Mouse (Mus musculus): ENCODE measurements around the gene Zglp1.
"Not testable (repeated sequence)": the region's sequence is repeated elsewhere in the genome, so short reads cannot be mapped to it uniquely, and the experiment has no call there.

Zglp1 gene

DNA sequence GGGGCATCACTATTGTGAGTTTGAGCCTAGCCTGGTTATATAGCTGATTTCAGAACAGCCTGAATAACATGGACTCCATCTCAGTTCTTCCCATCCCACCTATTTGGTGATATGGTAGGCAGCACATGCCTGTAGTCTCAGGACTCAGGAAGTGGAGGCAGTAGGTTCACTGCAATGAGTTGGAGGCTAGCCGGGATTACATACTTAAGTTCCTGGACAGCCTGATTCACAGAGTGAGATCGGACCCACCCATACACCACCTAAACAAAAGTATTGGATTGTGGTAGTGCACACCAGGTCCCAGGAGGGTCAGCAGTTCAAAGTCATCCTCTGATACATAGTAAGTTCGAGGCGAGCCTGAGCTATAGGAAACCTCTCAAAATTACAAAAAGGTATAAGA, 5.7 kb upstream of the Zglp1 start:
- in situ Hi-C loops (cut with MboI): loop anchor here (5.0 kb wide), 1 partner anchor 40 kb away; the partner anchor contains the start of gene Icam5

DNA sequence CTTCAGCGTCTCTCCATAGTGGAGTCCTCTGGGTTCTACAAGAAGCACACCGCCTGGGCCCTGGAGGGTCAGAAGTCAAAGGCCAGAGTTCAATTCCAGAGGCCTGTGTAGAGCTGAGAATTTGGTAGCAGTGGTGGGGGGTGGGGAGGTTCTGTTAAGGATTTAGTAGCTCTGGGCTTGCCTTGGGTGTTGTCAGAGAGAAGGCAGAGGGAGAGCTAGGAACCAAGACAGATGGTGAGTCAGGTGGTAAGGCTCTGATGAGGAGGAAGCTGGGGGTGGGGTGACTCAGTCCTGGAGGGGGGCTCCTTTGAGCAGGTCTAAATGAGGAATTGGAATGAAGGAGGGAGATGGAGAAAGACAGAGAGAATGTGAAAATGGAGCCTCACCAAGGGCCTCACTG, 4.0 kb downstream of the Zglp1 start:
- in situ Hi-C loops (cut with MboI): no loop called here

DNA sequence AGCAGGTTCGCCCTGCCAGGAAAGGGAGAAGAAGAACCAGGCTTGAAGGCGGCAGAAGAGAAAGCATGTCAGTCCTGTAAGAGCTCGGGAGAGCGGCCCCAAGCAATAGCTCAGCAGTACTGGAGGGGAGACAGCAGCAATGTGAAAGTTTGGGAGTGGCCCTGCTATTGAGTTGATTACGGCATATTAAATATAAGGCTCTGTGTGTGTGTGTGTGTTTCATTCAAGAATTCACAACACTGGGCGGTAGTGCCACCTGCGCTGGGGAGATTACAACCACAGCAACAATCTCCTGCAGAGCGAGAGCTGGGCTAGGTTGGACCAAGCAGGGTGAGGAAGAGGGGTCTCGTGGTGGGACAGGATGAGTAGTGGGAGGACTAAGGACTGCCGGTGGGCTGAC, 15.3 kb downstream of the Zglp1 start:
- in situ Hi-C loops (cut with MboI): no loop called here

DNA sequence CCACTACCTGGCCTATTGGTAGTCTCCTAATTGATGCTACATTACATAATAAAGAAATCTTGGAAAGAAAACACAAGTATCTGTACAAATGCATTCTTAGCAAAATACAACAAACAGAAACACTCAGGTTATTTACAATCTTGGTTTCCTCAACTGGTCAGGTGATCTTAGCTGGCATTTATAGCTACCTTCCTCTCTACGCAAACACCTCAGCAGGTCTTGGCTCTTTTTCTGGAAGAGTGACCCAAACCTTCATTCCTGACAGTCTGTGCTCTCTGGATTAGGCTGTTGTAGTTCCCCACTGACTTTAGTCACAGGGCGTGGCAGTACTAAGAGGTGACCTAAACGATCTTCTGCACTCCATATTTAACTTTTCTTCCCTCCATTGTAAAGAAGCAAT, 21.7 kb downstream of the Zglp1 start:
- in situ Hi-C loops (cut with MboI): no loop called here

DNA sequence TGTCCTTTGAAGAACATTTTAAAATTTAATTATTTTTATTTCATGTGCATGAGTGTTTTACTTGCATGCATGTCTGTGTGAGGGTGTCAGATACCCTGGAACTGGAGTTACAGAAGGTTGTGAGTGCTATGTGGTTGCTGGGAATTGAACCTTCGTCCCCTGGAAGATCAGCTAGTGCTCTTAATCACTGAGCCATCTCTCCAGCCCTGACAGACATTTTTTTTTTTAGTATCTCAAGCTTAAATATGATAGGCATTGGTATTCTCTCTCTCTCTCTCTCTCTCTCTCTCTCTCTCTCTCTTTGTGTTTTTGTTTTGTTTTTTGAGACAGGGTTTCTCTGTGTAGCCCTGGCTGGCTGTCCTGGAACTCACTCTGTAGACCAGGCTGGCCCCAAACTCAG, 22.1 kb downstream of the Zglp1 start:
- in situ Hi-C loops (cut with MboI): not testable (repeated sequence)

DNA sequence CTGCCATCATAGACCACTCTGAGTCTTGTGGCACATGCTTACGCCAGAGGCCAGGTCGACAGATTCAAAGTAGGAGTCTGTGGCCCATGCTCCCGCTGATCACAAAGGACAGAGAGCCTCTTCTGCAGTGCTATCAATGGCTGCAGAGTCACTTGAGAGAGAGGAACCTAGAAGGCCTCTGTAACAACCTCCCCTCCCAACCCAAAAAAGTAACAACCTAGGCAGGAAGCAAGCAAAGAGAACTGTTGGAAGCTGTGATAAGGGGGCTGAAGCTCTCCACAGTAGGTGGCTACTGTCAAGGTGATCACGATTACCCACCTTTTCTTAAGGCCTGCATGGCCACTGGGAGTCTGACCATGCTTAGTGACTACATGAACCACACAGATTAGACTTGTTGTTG, 23.3 kb downstream of the Zglp1 start:
- in situ Hi-C loops (cut with MboI): no loop called here

DNA sequence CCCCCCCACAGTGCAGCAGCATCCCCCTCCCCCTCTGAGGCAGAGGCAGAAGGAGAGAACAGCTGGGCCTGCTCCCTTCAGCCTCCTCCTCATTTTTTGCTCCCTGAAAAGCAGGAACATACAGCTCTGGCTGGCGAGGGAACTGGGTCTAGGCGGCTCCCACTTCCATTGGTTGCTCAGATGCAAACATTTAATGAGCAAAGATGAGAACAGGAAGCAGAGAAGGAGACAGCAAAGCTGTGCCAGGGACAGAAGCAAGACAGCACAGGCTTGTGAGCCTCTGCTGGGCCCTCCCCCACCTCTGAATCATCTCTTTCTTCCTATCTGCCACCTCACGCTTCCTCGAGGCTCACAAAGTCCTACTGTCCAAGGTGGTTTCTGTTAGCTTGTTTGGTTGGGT, 25.6 kb downstream of the Zglp1 start:
- in situ Hi-C loops (cut with MboI): no loop called here

DNA sequence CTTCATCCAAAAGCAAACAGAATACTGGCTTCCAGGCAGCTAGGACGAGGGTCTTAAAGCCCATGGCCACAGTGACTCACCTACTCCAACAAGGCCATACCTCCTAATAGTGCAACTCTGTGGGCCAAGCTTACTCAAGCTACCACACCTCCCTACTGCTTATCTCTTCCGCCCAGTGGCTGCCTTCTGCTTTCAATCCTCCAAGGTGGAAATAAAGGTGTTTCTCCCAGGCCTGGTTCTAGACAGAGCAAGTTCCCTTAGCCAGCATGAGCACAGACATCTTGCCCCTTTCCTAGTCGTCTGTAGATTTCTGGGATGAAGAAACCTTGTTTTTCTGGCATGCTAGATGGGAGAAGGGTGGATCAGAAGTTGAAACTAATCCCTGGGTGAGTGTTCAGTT, 27.1 kb downstream of the Zglp1 start:
- in situ Hi-C loops (cut with MboI): no loop called here

DNA sequence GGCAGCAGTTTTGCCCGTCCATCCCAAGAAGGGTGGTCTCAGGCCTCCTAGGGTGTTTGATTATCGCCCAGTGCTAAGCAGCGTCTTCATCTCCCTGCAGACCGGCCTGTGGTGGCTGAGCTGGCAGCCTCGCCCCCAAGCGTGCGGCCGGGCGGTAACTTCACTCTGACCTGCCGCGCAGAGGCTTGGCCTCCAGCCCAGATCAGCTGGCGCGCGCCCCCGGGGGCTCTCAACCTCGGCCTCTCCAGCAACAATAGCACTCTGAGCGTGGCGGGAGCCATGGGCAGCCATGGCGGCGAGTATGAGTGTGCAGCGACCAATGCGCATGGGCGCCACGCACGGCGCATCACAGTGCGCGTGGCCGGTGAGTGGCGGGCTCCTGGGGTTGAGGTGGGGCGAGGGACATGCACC, 29.4 kb downstream of the Zglp1 start:
- in situ Hi-C loops (cut with MboI): no loop called here

DNA sequence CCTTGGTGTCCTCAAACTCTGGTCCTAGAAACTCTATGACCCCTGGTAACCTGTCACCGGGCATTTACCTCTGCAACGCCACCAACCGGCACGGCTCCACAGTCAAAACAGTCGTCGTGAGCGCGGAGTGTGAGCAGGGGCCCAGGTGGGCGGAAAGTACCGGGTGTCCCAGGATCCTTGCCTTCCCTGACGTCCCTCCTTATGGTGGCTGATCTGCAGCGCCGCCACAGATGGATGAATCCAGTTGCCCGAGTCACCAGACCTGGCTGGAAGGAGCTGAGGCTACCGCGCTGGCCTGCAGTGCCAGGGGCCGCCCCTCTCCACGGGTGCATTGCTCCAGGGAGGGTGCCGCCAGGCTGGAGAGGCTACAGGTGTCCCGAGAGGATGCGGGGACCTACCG, 30.2 kb downstream of the Zglp1 start:
- in situ Hi-C loops (cut with MboI): no loop called here

DNA sequence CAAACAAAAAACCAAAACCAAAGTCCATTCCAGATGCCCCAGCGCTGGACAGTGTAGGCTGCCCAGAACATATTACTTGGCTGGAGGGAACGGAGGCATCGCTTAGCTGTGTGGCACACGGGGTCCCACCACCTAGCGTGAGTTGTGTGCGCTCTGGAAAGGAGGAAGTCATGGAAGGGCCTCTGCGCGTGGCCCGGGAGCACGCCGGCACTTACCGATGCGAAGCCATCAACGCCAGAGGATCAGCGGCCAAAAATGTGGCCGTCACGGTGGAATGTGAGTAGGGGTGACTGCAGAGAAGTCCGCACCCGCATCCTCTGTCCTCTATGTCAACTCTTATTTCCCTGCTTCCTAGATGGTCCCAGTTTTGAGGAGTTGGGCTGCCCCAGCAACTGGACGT, 30.7 kb downstream of the Zglp1 start:
- in situ Hi-C loops (cut with MboI): no loop called here

DNA sequence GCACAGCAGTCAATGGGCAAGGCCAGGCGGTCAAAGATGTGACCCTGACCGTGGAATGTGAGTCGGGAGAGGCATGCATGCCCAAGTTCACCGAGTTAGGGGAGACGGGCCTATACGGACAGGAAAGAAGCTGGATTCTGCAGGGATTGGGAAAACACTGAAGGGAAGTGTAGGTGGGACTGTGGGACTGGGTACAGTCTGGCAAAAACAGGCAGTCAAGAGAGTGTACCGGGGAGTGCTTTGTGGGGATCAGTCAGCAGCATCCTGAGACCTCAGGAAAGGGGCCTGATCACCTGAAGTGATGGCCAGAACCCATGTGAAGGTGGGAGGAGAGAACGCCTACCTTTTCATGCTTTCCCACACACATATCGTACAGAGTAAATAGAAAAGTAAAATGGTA, 31.3 kb downstream of the Zglp1 start:
- in situ Hi-C loops (cut with MboI): no loop called here

DNA sequence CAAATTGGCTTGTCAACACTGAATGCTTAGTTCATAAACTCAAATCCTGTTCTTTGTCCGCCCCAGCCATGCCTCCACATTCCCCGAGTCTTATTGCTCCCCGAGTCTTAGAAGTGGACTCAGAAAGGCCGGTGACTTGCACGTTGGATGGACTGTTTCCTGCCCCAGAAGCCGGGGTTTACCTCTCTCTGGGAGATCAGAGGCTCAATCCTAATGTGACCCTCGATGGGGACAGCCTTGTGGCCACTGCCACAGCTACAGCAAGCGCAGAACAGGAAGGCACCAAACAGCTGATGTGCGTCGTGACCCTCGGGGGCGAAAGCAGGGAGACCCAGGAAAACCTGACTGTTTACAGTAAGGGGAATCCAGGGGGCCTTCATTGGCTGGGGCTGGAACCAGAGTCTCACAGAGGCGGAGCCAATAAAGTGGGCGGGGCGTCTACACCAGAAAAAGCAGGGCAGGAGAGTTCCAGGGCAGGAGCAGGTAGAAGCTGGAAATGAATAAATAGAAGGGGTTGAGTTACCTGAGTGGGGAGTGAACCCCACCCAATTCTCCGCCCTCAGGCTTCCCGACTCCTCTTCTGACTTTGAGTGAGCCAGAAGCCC, 32.3 kb downstream of the Zglp1 start:
- in situ Hi-C loops (cut with MboI): loop anchor here (5.0 kb wide), 1 partner anchor 38 kb away; the partner anchor contains the start of genes Fdx1l and Gm49373

DNA sequence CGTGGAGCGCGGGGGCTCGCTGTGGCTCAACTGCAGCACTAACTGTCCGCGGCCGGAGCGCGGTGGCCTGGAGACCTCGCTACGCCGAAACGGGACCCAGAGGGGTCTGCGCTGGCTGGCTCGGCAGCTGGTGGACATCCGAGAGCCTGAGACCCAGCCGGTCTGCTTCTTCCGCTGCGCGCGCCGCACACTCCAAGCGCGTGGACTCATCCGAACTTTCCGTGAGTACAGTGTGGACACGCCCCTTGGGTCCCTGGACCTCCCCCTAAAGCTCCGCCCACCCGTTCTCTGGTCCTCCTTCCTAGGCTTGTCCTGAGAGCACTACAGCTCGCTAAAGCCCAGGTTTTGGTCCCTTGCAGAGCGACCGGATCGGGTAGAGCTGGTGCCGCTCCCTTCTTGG, 33.8 kb downstream of the Zglp1 start:
- in situ Hi-C loops (cut with MboI): loop anchor here (5.0 kb wide), 1 partner anchor 39 kb away; the partner anchor contains the start of genes Fdx1l and Gm49373

DNA sequence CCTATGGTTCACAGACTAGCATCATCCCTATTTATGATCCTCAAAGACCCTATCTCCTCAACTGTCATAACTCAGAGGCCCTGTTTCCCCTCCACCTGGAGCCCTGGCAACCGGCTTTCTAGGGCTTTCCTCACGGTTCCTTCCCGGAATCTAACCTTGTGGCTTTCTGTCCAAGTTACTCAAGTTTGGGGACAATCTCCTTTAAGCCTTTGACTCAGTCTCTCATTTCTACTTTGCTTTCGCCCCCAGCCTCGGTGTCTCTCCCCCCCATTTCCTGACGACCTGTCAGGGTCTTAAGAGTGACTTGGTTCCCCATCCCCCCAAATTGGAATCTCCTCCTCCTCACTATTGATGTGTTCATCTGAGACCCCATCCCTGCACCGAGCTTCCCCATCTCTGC, 34.4 kb downstream of the Zglp1 start:
- in situ Hi-C loops (cut with MboI): loop anchor here (5.0 kb wide), 1 partner anchor 40 kb away; the partner anchor contains the start of genes Fdx1l and Gm49373

DNA sequence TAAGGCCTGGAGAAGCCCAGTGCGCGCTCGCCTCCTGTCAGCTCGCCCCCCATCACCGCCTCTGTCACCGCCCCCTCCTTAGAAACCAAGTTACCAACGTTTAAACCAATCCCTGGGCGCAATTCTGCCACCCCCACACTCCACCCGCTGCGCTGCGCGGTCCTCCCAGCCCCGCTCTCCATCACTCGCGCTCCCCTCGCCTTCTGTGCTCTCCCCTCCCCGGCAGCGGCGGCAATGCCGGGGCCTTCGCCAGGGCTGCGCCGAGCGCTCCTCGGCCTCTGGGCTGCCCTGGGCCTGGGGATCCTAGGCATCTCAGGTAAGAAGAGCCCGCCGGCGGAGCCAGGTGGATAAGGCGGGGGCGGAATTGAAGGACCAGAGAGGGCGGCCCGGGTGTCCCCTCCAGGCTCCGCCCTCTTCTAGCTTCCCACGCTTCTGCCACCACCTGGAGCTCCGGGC, 35.0 kb downstream of the Zglp1 start, which contains the start of gene Icam5:
TSS of gene Icam5 (plus strand) at position 178 of the 456 bp plus-strand sequence.
- in situ Hi-C loops (cut with MboI): loop anchor here (5.0 kb wide), 1 partner anchor 40 kb away; the partner anchor contains the start of genes Fdx1l and Gm49373

DNA sequence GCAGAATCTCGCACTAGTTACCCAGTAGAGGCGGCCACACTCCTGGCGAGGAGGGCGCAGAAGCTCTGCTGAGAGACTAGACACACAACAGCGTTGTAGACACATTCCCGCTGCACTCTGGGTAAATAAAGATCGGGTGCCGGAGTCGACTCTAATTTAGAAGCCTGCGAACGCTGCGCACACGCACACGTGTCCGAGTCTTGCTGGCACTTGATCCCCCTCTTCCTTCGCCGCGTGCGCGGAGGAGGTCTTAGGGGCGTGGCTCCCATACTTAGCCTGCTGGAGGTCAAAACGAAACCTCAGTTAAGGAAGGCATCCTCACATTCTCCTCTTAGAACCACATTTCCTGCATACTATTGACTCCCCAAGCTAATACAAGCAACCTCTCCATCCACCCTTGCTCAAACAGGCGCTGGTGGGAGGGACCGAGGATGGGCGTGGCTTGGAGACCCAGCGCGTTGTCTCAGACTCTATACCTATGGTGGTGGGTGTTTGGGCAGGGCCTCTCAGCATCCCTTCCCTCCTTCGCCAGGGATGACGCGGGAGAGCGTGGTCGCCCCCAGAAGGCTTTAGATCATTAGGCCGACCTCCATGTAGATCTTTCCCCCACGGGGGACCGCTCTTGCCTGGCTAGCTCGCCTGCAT, 35.5 kb downstream of the Zglp1 start:
- in situ Hi-C loops (cut with MboI): loop anchor here (5.0 kb wide), 1 partner anchor 41 kb away; the partner anchor contains the start of genes Fdx1l and Gm49373

DNA sequence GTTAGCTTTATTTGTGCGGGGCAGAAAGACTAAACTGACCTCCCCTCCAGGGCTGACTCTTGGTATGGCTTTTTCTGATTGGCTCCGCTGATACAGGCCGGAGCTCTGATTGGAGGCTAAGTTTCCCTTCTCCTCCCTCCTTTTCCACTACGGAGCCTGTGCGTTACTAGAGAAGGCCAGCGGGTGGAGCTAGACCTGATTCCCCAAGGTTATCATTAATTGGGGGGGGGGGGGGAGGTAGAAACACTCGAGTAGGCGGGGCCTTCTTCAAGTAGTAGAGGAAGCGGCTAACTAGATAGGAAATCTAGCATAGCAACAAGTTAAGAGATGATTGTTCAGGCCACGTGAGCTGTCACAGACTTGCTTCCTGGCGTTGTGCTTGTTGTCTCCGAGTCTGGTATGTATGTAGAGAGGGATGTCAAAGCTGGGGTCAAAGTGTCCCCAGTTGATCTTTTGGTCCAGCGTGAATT, 36.1 kb downstream of the Zglp1 start:
- in situ Hi-C loops (cut with MboI): loop anchor here (5.0 kb wide), 1 partner anchor 41 kb away; the partner anchor contains the start of genes Fdx1l and Gm49373

DNA sequence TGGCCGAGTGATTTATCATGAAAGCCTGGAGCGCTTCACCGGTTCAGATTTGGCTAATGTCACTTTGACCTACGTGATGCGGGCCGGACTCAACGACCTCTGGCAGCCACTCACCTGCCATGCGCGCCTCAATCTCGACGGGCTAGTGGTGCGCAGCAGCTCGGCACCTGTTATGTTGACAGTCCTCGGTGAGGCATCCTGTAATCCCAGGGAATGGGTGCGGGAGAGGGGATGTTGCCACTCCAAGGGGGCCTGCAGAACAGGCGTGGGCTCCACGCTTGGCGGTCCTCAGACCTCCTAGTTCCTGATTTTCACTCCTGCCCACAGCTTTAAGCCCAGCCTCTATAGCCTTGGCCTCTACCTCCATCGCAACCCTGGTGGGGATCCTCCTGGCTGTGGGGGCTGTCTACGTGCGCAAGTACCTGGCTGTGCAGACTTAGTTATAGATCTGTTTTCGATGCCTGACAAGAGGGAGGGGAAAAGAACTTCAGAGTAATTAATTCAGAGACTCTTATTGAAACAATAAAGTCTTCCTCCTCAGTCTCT, 36.8 kb downstream of the Zglp1 start:
- in situ Hi-C loops (cut with MboI): loop anchor here (5.0 kb wide), 1 partner anchor 42 kb away; the partner anchor contains the start of genes Fdx1l and Gm49373

DNA sequence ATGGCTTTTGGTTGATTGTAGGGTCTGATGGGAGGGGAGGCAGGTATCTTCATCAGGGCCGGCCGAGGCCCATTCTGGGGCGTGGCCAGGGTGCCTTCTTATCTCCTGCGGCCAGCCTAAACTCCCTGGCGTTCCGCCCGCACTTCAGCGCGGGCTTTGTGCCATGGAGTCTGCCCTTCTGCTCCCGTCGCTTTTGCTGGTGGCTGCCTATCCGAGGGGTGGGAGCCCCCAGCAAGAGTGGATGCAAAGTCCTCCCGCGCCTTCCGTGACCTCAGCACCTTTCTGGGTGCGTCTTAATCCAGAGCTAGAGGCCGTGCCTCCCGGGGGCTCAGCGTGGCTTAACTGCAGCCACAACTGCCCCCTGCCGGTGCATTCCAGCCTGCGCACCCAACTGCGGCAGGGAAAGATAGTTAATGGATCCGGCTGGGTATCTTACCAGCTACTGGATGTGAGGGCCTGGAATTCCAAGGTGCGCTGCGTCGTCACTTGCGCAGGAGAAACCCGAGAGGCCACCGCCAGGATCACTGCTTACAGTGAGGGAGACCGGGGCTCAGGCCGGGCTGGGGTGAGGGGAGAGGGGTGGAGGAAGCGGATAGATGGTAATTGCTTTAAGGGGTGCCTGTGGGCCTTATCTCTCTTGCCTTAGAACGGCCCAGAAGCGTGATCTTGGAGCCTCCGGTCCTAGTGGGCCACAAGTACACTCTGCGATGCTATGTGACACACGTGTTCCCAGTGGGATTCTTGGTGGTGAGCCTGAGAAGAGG, 37.4 kb downstream of the Zglp1 start, which contains the start of gene Icam4:
TSS of gene Icam4 (plus strand) at position 83 of the 764 bp plus-strand sequence.
- in situ Hi-C loops (cut with MboI): loop anchor here (5.0 kb wide), 1 partner anchor 43 kb away; the partner anchor contains the start of genes Fdx1l and Gm49373

DNA sequence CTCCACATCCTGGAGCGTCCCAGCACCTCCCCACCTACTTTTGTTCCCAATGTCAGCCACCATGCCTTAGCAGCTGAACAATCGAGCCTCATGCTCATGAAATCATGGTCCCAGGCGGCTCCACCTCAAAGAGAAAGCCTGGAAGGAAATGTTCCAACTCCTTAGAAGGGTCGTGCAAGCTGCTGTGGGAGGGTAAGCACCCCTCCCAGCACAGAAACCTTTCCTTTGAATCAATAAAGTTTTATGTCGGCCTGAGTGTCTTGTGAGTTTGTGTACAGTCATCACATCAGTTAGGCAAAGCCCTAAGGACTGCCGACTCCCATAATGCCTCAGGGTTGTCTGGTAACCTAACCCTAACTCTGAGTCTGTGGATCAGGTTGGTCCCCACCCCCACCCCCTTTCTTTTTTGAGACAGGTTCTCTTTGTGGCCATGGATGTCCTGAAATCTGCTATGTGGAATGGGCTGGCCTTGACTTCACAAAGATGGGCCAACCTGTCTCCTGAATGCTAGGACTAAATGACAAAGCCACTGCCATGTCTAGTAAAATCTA, 38.3 kb downstream of the Zglp1 start:
- in situ Hi-C loops (cut with MboI): no loop called here
